Mouse (Mus musculus): Measurements from ENCODE around the gene Myo6. TPM values are rescaled to one million over a fixed set of nuclear protein-coding genes. Genes with fewer than 3 reads are reported as not detected.

Myo6 gene
- polyA plus RNA-seq, 1 experiment from 2014 or later, result 36.9 TPM

DNA sequence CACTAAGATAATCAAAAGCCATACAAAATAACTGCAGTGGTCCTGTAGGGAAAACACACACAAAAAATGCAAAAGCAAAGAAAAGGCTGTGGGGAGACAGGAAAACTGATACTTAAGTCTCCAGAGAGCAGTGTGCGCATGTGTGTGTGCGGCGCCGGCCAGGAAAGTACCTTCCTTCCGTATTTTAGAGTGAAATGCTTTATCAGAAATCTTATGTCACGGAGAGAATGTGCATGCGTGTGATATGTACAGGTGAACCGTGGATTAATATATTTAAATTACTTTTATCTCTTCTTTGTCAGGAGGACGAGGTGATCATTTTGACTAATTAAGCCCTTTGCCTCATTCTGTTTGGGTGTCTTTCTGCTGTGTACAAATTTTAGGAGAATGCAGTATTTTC lies 88.4 kb downstream of the Myo6 start:
- Histone ChIP-seq H3K27me3 (replicated peaks) (no peaks in the 10 kb centered on the region), H3K36me3 (no peaks in the 10 kb centered on the region), H3K4me3 (replicated peaks) (no peak overlapping the region), H3K27ac (no peak overlapping the region), H3K4me1 (no peaks in the 10 kb centered on the region), H3K9ac (no peak overlapping the region), H3K4me2 (no peak overlapping the region), H3K9me3 (no peaks in the 10 kb centered on the region)
- ATAC-seq (ENCODE audit: insufficient read depth, low FRiP score, low read depth), result no peak
- WGBS, result 86% methylated on average over 9 of the region's 9 CpGs

DNA sequence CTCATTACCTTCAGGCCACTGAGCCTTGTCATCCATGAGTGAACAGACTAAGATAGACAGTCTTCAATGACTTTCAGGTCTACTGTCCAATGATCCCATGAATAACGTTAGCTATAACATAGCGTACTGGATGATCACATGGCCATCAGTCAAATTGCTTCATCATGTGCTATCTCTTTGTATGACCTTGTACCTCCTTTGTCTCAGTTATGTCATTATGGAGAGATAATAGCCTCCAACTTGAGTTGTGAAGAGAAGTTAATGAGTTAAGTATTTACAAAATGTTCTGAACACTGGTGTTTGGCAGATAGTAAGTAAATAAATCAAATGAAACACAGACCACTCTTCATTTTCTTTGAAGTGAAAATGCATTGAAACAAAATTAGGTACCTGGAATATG lies 91.7 kb downstream of the Myo6 start:
- WGBS, result 85% methylated on average over 2 of the region's 2 CpGs
- no peak overlapping the region for H3K9ac ChIP-seq
- ATAC-seq (ENCODE audit: insufficient read depth, low FRiP score, low read depth), result no peak
- no peak overlapping the region for H3K4me2 ChIP-seq
- H3K36me3 ChIP-seq, result no peaks in the 10 kb centered on the region
- no peaks in the 10 kb centered on the region for H3K27me3 ChIP-seq (replicated peaks)
- H3K4me1 ChIP-seq, result peaks cover 3% of the 10 kb centered on the region; the same call in 1 of the 2 replicates
- no peak overlapping the region for H3K27ac ChIP-seq
- H3K4me3 ChIP-seq (replicated peaks), result no peak overlapping the region
- no peaks in the 10 kb centered on the region for H3K9me3 ChIP-seq

DNA sequence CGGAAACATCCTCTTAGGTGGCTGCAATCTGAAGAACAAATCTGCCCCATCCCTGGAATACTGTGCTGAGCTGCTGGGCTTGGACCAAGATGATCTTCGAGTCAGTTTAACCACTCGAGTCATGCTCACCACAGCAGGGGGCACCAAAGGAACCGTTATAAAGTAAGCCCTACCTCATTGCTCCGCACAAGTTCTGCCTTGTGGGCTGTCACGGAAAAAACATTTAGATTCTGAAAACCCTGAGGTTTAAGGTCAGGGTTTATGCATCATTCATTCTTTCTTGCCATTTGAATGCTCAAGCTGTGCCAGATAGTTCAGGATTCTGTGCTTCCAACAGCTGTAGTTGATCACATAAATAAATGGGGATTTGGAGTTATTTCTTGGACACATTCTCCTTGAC lies 93.6 kb downstream of the Myo6 start:
- no peak overlapping the region for H3K4me3 ChIP-seq (replicated peaks)
- ATAC-seq (ENCODE audit: insufficient read depth, low FRiP score, low read depth), result peak; percentile 70; the same call in 1 of the 2 replicates
- no peaks in the 10 kb centered on the region for H3K9me3 ChIP-seq
- peaks cover 10% of the 10 kb centered on the region; the same call in 1 of the 2 replicates for H3K4me1 ChIP-seq
- no peak overlapping the region; the same call in 1 of the 2 replicates for H3K27ac ChIP-seq
- no peak overlapping the region for H3K4me2 ChIP-seq
- H3K9ac ChIP-seq, result no peak overlapping the region
- H3K36me3 ChIP-seq, result no peaks in the 10 kb centered on the region
- 35% methylated on average over 6 of the region's 6 CpGs for WGBS
- no peaks in the 10 kb centered on the region for H3K27me3 ChIP-seq (replicated peaks)

DNA sequence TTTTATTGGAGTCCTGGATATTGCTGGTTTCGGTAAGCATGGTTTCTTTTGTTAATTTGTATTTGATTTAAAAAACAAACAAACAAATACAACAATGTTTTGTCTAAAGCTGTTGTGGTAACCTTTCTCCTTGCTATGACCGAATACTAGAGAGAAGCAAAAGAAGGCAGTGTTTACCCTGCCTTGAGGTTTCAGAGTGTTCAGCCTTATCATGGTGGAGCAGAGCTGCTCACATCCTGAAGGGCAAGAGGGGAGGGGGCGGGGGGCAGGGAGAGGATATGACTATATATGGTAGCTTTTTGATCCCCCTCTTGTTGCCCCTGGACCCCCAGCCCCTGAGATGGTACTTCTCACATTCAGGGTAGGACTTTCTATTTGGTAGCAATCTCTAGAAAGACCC lies 96.1 kb downstream of the Myo6 start:
- no peak overlapping the region for H3K4me2 ChIP-seq
- H3K27me3 ChIP-seq (replicated peaks), result no peaks in the 10 kb centered on the region
- 73% methylated on average over 3 of the region's 3 CpGs for WGBS
- ATAC-seq (ENCODE audit: insufficient read depth, low FRiP score, low read depth), result no peak
- H3K4me1 ChIP-seq, result peaks cover 10% of the 10 kb centered on the region; the same call in 1 of the 2 replicates
- 0 out of 2 replicates have a peak, but pooled peaks cover 3% of the 10 kb centered on the region for H3K36me3 ChIP-seq
- no peaks in the 10 kb centered on the region for H3K9me3 ChIP-seq
- no peak overlapping the region for H3K27ac ChIP-seq
- H3K9ac ChIP-seq, result no peak overlapping the region
- H3K4me3 ChIP-seq (replicated peaks), result no peak overlapping the region

DNA sequence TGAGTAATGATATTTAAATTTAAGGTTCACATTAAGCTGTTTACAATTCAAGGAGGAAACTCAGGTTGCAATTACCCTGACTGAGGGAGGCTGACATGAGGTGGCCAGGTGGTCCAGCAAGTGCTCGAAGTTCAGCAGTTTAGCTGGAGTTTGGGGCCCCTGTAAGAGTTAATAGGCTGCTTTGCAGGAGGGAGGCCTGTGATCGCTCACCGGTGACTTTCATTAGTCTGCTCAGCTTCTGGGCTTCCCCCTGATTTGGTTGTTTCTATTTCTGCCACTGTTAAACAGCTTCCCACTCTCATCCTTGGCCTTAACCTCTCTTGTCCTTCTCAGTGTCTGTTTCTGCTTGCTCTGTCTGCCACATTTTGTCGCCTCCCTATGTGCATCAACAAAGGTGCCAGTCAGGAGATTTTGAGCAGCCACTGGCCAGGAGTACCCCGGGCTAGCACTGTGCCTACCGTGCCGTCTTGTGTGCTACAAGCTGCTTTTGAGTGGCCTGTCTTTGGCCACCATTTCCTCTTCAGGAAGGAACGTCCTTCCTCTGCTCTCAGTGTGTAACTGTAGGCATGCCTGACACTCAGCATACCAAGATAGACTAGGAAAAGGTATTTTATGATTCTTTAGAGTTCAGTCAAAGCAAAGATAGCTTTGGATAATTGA lies 97.7 kb downstream of the Myo6 start:
- Histone ChIP-seq H3K9ac (no peak overlapping the region), H3K4me1 (peaks cover 10% of the 10 kb centered on the region; the same call in 1 of the 2 replicates), H3K4me3 (replicated peaks) (no peak overlapping the region), H3K36me3 (0 out of 2 replicates have a peak, but pooled peaks cover 3% of the 10 kb centered on the region), H3K27me3 (replicated peaks) (no peaks in the 10 kb centered on the region), H3K27ac (no peak overlapping the region), H3K9me3 (no peaks in the 10 kb centered on the region), H3K4me2 (no peak overlapping the region)
- WGBS, result 40% methylated on average over 8 of the region's 8 CpGs
- no peak for ATAC-seq (ENCODE audit: insufficient read depth, low FRiP score, low read depth)

DNA sequence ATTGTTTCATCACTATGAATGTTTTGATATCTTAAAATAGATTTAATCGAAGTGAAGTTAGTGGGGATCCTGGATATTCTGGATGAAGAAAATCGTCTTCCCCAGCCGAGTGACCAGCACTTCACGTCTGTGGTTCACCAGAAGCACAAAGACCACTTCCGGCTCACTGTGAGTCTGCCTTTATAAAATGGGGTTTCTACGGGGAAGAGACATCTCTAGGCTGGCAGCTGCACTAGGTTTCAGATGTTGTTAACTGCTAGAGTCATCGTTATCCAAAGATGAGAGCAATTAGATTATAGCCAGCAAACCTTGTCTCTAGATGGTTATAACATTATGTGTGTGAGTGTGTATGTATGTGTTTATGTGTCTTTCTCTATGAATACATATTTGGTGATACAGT lies 101.3 kb downstream of the Myo6 start:
- Histone ChIP-seq H3K4me2 (no peak overlapping the region), H3K4me3 (replicated peaks) (no peak overlapping the region), H3K9ac (no peak overlapping the region), H3K4me1 (0 out of 2 replicates have a peak, but pooled peaks cover 7% of the 10 kb centered on the region), H3K27ac (no peak overlapping the region), H3K36me3 (0 out of 2 replicates have a peak, but pooled peaks cover 16% of the 10 kb centered on the region), H3K27me3 (replicated peaks) (no peaks in the 10 kb centered on the region), H3K9me3 (no peaks in the 10 kb centered on the region)
- no peak for ATAC-seq (ENCODE audit: insufficient read depth, low FRiP score, low read depth)
- 85% methylated on average over 7 of the region's 7 CpGs for WGBS

DNA sequence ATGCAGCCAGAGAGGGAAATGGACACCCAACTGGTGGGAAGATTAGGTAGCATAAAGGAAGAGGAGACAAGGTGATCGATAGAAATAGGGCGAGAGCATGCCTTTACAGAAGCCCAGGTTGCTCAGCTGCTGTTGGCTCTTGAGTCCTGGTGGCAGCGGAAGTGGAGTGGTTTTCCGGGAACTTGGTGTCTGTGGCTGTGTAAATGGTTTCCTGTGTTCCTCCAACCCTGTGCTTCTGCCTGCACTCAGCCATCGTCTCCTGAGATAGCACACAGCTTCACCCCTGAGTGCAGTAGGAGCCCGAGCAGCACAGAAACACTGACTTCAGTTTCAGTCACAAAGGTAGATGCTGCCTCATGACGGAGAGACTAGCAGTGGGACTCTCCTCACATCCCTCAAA lies 101.7 kb downstream of the Myo6 start:
- H3K4me1 ChIP-seq, result 0 out of 2 replicates have a peak, but pooled peaks cover 7% of the 10 kb centered on the region
- 0 out of 2 replicates have a peak, but pooled peaks cover 16% of the 10 kb centered on the region for H3K36me3 ChIP-seq
- no peak overlapping the region for H3K4me3 ChIP-seq (replicated peaks)
- 81% methylated on average over 7 of the region's 7 CpGs for WGBS
- H3K27ac ChIP-seq, result no peak overlapping the region
- H3K27me3 ChIP-seq (replicated peaks), result no peaks in the 10 kb centered on the region
- no peak overlapping the region for H3K4me2 ChIP-seq
- no peak for ATAC-seq (ENCODE audit: insufficient read depth, low FRiP score, low read depth)
- no peaks in the 10 kb centered on the region for H3K9me3 ChIP-seq
- no peak overlapping the region for H3K9ac ChIP-seq

DNA sequence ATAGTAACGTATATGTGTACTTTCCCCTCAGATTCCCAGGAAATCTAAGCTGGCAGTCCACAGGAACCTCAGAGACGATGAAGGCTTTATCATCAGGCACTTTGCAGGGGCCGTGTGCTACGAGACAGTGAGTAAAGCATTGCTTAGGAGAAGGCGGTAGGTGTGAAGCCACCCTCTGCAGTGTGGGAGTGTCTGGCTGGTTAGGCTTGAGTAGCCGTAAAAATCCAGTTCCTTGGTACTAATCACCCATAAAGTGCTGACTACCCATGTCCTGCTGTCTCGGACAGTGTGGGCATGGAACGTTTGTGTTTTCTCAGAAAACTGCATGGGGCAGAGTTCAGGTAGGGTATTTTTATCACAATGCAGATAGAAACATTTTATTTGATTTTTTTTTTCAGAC lies 104.8 kb downstream of the Myo6 start:
- 67% methylated on average over 8 of the region's 8 CpGs for WGBS
- Histone ChIP-seq H3K36me3 (0 out of 2 replicates have a peak, but pooled peaks cover 16% of the 10 kb centered on the region), H3K4me3 (replicated peaks) (no peak overlapping the region), H3K4me1 (no peaks in the 10 kb centered on the region), H3K27ac (no peak overlapping the region), H3K4me2 (no peak overlapping the region), H3K27me3 (replicated peaks) (no peaks in the 10 kb centered on the region), H3K9ac (no peak overlapping the region), H3K9me3 (no peaks in the 10 kb centered on the region)
- no peak for ATAC-seq (ENCODE audit: insufficient read depth, low FRiP score, low read depth)

DNA sequence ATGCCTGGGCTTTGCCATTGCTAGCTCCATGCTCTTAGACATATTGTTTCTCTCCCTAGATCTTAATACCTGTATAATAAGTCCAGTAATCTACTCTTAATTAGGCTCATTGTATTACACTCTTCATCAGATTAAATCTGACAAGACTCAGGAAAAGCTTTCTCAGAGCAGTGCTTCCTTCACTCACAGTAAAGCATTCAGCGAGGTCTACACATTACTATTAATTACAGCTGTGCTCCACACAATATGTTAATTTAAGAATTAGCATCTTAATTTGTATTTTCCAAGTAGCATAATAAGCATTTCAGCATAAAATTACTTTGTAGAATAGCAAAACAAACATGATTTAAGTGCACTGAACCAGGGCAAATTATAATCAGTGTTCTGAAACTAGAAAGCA lies 108.1 kb downstream of the Myo6 start:
- Histone ChIP-seq H3K4me2 (no peak overlapping the region), H3K27me3 (replicated peaks) (no peaks in the 10 kb centered on the region), H3K36me3 (peaks cover 22% of the 10 kb centered on the region; the same call in 1 of the 2 replicates), H3K27ac (no peak overlapping the region), H3K9me3 (no peaks in the 10 kb centered on the region), H3K9ac (no peak overlapping the region), H3K4me1 (no peaks in the 10 kb centered on the region), H3K4me3 (replicated peaks) (no peak overlapping the region)
- ATAC-seq (ENCODE audit: insufficient read depth, low FRiP score, low read depth), result no peak
- WGBS, result 93% methylated on average over 1 of the region's 1 CpGs

DNA sequence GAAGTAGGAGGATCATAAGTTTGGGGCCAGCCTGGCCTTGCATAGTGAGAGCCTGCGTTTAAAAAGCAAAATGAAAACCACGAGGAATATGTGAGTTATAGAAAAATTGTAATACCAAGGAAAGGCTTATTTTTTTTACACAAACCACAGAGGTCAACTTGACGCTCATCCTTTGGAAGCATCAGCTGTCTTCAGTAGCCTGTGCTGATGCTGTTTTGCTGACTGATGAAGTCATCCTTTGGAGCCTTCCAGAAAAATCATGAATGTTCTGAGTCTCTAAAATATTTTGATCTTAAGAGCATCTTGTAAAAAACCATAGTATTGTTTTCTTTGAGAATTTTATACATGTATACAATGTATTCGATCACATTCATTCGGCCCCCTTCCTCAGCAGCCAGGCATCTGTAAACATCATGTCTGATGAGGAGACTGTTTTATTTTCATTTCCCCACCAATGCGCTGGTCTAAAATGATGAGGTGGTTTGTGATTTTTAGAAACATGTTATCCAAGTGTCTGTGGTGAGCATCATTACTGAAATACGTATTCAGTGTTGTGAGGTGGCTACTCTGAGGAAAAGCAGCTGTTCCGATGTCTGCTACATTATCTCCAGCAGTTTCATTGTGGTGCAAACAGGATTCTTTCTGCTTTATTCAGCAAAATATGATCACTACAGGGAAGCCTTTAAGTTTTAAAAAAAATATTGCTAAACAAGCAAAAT lies 110.4 kb downstream of the Myo6 start:
- Histone ChIP-seq H3K36me3 (peaks cover 13% of the 10 kb centered on the region; the same call in 1 of the 2 replicates), H3K9me3 (no peaks in the 10 kb centered on the region), H3K4me2 (no peak overlapping the region), H3K27ac (peak overlapping the region; percentile 49; the same call in 1 of the 2 replicates), H3K4me1 (no peaks in the 10 kb centered on the region), H3K9ac (no peak overlapping the region), H3K27me3 (replicated peaks) (no peaks in the 10 kb centered on the region), H3K4me3 (replicated peaks) (no peak overlapping the region)
- WGBS, result 57% methylated on average over 8 of the region's 8 CpGs
- no peak for ATAC-seq (ENCODE audit: insufficient read depth, low FRiP score, low read depth)

DNA sequence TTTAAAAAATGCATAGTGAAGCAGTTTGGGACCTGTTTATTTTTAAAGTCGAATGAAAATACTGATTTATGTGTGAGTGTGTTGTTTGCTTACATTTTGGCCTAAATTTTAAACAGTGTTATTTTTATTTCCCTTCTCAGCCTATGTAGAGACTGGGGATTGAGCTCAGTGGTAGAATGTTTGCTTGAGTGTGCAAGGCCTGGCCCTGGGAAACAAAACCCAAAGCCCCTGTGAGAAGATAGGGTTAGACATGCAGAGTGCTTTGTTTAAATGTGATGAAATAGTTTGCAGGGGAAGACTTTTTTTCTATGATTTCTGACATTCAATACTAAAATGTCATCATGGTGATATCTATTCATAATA lies 110.9 kb downstream of the Myo6 start:
- Histone ChIP-seq H3K27me3 (replicated peaks) (no peaks in the 10 kb centered on the region), H3K4me1 (no peaks in the 10 kb centered on the region), H3K27ac (no peak overlapping the region), H3K36me3 (peaks cover 9% of the 10 kb centered on the region; the same call in 1 of the 2 replicates), H3K9me3 (no peaks in the 10 kb centered on the region), H3K4me3 (replicated peaks) (no peak overlapping the region), H3K9ac (no peak overlapping the region), H3K4me2 (no peak overlapping the region)
- 50% methylated on average over 1 of the region's 1 CpGs for whole genome bisulfite sequencing
- no peak for ATAC-seq (ENCODE audit: insufficient read depth, low FRiP score, low read depth)

DNA sequence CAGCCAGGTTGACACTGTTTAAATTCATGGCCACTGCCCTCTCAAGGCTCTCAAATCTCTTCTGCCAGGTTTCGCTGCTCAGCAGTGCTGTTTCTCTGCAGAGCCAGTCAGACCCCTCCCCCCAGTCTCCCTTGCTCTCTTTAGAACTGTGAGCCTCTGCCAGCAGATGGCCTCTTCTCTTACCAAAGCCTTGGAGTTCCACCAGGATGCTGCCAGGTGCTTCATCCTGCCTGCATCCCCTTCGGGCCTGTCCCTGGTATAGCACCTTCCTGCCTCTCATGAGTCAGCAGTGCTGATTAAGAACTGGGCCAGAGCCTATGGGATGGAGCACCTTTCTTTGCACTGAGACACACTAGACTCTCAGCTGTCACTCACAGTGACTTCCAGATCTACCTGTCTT lies 112.3 kb downstream of the Myo6 start:
- H3K4me1 ChIP-seq, result no peaks in the 10 kb centered on the region
- no peak overlapping the region for H3K4me2 ChIP-seq
- 75% methylated on average over 2 of the region's 2 CpGs for WGBS
- ATAC-seq (ENCODE audit: insufficient read depth, low FRiP score, low read depth), result peak; percentile 18; the same call in 1 of the 2 replicates
- no peaks in the 10 kb centered on the region for H3K9me3 ChIP-seq
- no peak overlapping the region for H3K9ac ChIP-seq
- peaks cover 9% of the 10 kb centered on the region; the same call in 1 of the 2 replicates for H3K36me3 ChIP-seq
- no peak overlapping the region for H3K27ac ChIP-seq
- no peaks in the 10 kb centered on the region for H3K27me3 ChIP-seq (replicated peaks)
- no peak overlapping the region for H3K4me3 ChIP-seq (replicated peaks)

Data from stomach, embryonic 15.5 days (tissue).